Mouse (Mus musculus) liver, adult 10 weeks (tissue): ENCODE results near the gene Phlpp1. TPM values are rescaled to one million over a fixed set of nuclear protein-coding genes. Genes with fewer than 3 reads are reported as not detected.

Experiments used
- polyA plus RNA-seq: library from polyadenylated mRNA; stranded (reverse); fragments of 350-450 nt; fragmentation: Illumina TruSeq; extraction: RNeasy Lipid Tissue Mini Kit (QIAGEN cat#74804); gene quantifications from one replicate; pipeline ENCODE4 v1.2.3, GENCODE M21; 2014; ENCODE audit warnings: low read depth, low replicate concordance

Gene Phlpp1
- 5.8 TPM for polyA plus RNA-seq

DNA sequence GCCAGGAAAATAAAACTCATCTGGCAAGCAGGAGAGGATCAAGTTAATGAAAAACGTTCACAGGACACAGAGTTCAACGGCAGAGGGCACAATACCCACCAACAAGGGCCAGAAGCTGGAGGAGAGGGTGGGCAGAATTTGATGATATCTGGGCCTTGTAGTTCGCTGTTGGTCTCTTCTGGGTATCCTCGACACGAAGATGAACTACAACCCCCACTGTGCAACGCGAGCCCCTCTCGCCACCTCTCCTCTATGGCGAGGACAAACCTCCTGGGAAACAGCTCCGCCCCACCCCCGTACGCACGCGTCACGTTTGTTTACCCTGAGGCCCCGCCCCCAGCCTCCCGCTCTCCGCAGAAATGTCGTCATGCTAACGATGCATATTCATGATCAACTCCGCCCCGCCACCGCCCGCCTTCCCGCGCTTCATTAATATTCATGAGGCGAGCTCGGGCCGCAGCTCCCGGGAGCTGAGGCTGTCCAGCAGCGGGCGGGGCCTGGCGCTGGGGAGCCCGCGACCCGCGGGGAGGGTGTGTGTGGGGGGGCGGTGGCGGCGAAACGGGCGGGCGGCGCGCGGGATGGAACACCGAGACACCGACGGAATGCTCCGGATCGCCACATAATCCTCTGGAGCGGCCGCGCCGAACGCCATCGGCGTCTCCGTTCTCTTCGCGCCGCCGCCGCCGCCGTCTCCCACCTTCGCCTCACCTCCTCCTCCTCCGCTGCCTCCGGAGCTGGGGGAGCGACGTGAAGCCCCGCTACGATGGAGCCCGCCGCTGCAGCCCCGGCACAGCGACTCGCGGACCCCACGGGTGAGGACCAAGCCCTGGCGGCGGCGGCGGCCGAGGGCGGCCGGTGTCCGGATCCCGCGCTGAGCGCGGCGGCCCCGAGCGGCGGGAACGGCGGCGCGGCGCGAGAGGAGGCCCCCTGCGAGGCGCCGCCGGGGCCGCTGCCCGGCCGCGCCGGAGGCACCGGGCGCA, at the start of gene Phlpp1:
Gene Phlpp1, plus strand, starts transcription at position 512 of the 980 bp plus-strand sequence.

Other genes starting within 250 kb of the Phlpp1 start
- gene Zcchc2, start 181.3 kb upstream of the Phlpp1 start, polyA plus RNA-seq: 19.4 TPM